Mouse (Mus musculus) bone marrow, adult 2 months (tissue): ENCODE data around the gene Tuba1a.

Source experiments
- CTCF ChIP-seq: fragments of 200-500 bp; IDR thresholded peaks from 2 replicates; pipeline ENCODE4 v1.5.1; 2011; ENCODE audit warnings: low read length, control low read depth; ENCODE audit not compliant: control insufficient read depth, insufficient read depth
- POLR2A ChIP-seq: fragments of 200-500 bp; IDR thresholded peaks from 2 replicates; pipeline ENCODE4 v1.6.1; 2011; ENCODE audit warnings: low read depth, mild to moderate bottlenecking, control low read depth, low read length, borderline replicate concordance; ENCODE audit not compliant: control insufficient read depth

DNA sequence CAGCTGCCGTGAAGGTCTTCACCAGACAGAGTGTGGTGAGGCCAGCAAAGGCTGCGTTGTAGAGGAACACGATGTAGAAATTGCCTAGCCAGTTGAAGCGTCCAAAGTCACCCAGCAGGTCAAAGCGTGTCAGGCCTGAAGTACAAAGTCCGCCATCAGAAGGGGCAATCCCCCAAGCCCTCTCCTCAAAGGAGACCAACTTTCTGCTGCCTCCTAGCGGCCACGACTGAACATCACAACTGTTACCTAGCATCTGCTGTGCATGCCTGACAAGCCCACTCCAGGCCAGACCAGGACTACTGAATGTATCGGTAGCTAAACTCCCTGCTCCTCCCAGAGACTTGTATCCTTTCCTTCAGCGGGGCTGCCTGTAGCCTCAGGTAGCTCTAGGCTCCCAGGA, 48.8 kb downstream of the Tuba1a start:
- TF ChIP-seq CTCF (peak; percentile 55), POLR2A (no peak)
